Mouse (Mus musculus): ENCODE measurements at regions not wholly inside any gene's neighbourhood (a gene's known extent, or its start where the extent isn't known, plus 50 kb on each side); places are given as distances from the start of the nearest gene placed in this dataset.

DNA sequence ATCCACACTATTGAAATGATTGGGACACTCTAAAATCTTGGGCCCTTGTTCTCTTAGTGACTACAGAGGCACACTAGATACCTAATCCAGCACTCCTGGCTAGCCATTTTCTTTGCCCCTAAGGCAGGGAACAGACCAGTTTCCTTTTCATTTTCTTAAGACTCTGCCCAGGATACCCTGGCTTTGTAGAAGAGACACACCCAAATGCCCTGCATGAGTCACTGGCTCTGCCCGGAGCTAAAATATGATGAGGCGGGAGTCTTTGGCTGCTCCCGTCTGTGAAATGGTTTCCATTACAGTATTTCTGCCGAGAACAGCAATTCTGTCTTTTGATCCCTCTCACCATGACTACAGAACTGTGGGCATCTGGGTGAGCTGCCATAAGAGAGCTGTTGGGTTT, 51.4 kb upstream of the Tnc start:
- Histone ChIP-seq H3K4me2 (no peak overlapping the region), H3K4me1 (no peaks in the 10 kb centered on the region), H3K9ac (no peak overlapping the region), H3K27me3 (replicated peaks) (no peaks in the 10 kb centered on the region), H3K9me3 (no peaks in the 10 kb centered on the region), H3K4me3 (no peak overlapping the region), H3K27ac (no peak overlapping the region), H3K36me3 (replicated peaks) (no peaks in the 10 kb centered on the region)
- 87% methylated on average over 4 of the region's 4 CpGs for whole genome bisulfite sequencing
- no peak for ATAC-seq (replicated peaks)
